Mouse (Mus musculus) heart, postnatal 0 days (tissue): ENCODE results near the gene Actrt3. TPM values are rescaled to one million over a fixed set of nuclear protein-coding genes. Genes with fewer than 3 reads are reported as not detected.

Source experiments
- ATAC-seq: fragments of 200-750 bp; cut with Nextera tagmentation; 2 replicates; pipeline ENCODE4 v1.8.0; 2017; ENCODE audit warnings: low read depth, moderate number of reproducible peaks, moderate library complexity; ENCODE audit not compliant: insufficient read depth
- DNase-seq: peaks from one replicate; pipeline ENCODE4 v3.0.0-alpha.2; 2016; ENCODE audit warnings: low spot score
- H3K27ac ChIP-seq: fragments of 300-500 bp; sonication (generic); 2 replicates; pipeline ENCODE4 v1.5.1; 2014; ENCODE audit warnings: low read depth, mild to moderate bottlenecking
- H3K27me3 ChIP-seq: fragments of 300-500 bp; sonication (generic); 2 replicates; pipeline ENCODE4 v1.6.1; 2014; ENCODE audit warnings: low read length, mixed read lengths; ENCODE audit not compliant: control insufficient read depth, insufficient read depth
- H3K36me3 ChIP-seq: fragments of 300-500 bp; sonication (generic); replicated peaks from 2 replicates; pipeline ENCODE4 v1.6.1; 2014; ENCODE audit warnings: low read length, mixed read lengths; ENCODE audit not compliant: control insufficient read depth, insufficient read depth
- H3K4me1 ChIP-seq: fragments of 300-500 bp; sonication (generic); 2 replicates; pipeline ENCODE4 v1.6.1; 2014; ENCODE audit warnings: antibody characterized with exemption; ENCODE audit not compliant: control insufficient read depth, insufficient read depth
- H3K4me2 ChIP-seq: fragments of 300-500 bp; sonication (generic); 2 replicates; pipeline ENCODE4 v1.6.1; 2014; ENCODE audit warnings: low read depth, mild to moderate bottlenecking, low read length, moderate library complexity
- H3K4me3 ChIP-seq: fragments of 300-500 bp; sonication (generic); 2 replicates; pipeline ENCODE4 v1.5.1; 2014; ENCODE audit warnings: low read depth, low read length
- H3K9ac ChIP-seq: fragments of 300-500 bp; sonication (generic); replicated peaks from 2 replicates; pipeline ENCODE4 v1.6.1; 2014; ENCODE audit warnings: low read depth, low read length, mixed read lengths
- H3K9me3 ChIP-seq: fragments of 300-500 bp; sonication (generic); replicated peaks from 2 replicates; pipeline ENCODE4 v1.6.1; 2016; ENCODE audit warnings: low read length; ENCODE audit not compliant: control insufficient read depth
- CTCF ChIP-seq: IDR thresholded peaks from 2 replicates; pipeline ENCODE4 v1.5.1; 2016; ENCODE audit warnings: antibody characterized with exemption, control low read depth, low read depth
- EP300 ChIP-seq: IDR thresholded peaks from 2 replicates; pipeline ENCODE4 v1.6.1; 2016; ENCODE audit warnings: antibody characterized with exemption, low read depth
- WGBS: fragments of 180-500 bp; shearing (Covaris S2); extraction: QIAGEN DNeasy Blood & Tissue Kit; methylation state at CpG from one replicate; pipeline ENCODE4 v1.1.7; 2014; 5-methylcytosine and 5-hydroxymethylcytosine counted together
- polyA plus RNA-seq: library from polyadenylated mRNA; unstranded; fragments of >200 nt; fragmentation: Nextera tagmentation; extraction: Ambion mirVana; gene quantifications from 2 replicates; pipeline ENCODE4 v1.2.1, GENCODE M21; 2015
- total RNA-seq: library from RNA; depleted of rRNA; stranded (reverse); fragments of >200 nt; gene quantifications from 2 replicates; pipeline ENCODE4 v1.2.3, GENCODE M21; 2014; ENCODE audit warnings: low replicate concordance; rRNA removed

Gene Actrt3
- total and polyA plus RNA-seq, 2 experiments from 2014 or later, result not detected

DNA sequence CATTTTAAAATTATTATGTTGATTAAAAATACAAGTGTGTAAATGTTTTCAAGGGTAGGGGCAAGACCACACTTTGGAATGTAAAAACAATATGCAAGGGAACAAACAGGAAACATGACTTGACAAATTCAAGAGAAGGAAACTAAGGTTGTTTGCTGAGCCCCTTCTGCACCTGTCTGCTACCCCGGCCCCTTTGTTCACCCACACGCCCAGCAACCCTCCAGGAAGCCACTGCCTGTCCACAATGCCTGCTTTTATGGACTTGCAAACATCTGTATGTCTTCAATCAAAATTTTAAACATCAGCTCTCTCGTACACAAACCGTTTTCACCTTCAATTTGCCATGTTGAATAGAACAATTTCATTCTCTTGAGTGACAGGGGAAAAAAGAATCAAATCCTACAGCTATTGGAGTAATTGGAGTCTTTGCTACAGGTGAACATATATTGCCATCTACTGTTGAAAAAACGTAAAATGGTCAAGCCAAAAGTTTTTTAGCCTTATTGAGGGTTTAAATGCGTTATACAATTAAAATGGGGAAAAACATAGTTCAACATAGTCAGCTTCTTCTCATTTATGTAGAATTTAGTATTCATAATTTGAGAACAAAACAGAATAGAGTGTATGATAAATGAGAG is 38.9 kb downstream of the Actrt3 start:
- ATAC-seq (no peak), DNase-seq (peak; percentile 21)
- Histone ChIP-seq H3K9ac (no peak overlapping the region), H3K36me3 (no peaks in the 10 kb centered on the region), H3K27me3 (no peaks in the 10 kb centered on the region), H3K9me3 (no peaks in the 10 kb centered on the region), H3K27ac (no peak overlapping the region), H3K4me3 (no peak overlapping the region), H3K4me2 (no peak overlapping the region), H3K4me1 (no peaks in the 10 kb centered on the region)
- 45% methylated on average over 6 of the region's 6 CpGs for WGBS
- TF ChIP-seq CTCF (peak; percentile 48), EP300 (no peak)

GRCm38 (mm10) chr3:30553741-30554140 is 46.0 kb downstream of the Actrt3 start:
- TF ChIP-seq CTCF (no peak), EP300 (no peak)
- H3K4me3 ChIP-seq, result no peak overlapping the region
- no peak overlapping the region for H3K4me2 ChIP-seq
- ATAC-seq (no peak), DNase-seq (no peak)
- 66% methylated on average over 6 of the region's 6 CpGs for whole genome bisulfite sequencing
- no peaks in the 10 kb centered on the region for H3K27me3 ChIP-seq
- no peaks in the 10 kb centered on the region for H3K36me3 ChIP-seq
- no peaks in the 10 kb centered on the region for H3K4me1 ChIP-seq
- no peak overlapping the region for H3K9ac ChIP-seq
- H3K9me3 ChIP-seq, result no peaks in the 10 kb centered on the region
- no peak overlapping the region for H3K27ac ChIP-seq

DNA sequence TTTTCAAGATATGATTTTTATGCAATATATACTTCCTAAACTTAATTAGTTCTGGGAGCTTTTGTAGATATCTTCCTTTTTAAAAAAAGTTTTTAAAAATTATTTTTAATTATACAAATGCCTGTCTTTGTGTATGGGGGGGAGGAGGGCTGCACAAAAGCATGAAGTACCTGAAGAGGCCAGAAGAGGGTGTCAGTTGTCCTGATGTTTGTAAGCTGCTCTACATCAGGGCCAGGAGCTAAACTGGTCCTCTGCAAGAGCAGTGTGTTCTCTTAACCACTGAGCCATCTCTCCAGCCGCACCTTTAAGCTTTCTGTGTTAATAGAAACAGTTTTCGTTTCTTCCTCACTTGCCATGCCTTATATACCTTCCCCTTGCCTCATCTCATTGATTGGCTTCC is 49.5 kb downstream of the Actrt3 start:
- H3K36me3 ChIP-seq, result no peaks in the 10 kb centered on the region
- DNase-seq (no peak), ATAC-seq (no peak)
- H3K9me3 ChIP-seq, result no peaks in the 10 kb centered on the region
- H3K4me3 ChIP-seq, result no peak overlapping the region
- 56% methylated on average over 2 of the region's 2 CpGs for WGBS
- H3K27me3 ChIP-seq, result no peaks in the 10 kb centered on the region
- H3K4me1 ChIP-seq, result peaks cover 13% of the 10 kb centered on the region
- no peak overlapping the region for H3K9ac ChIP-seq
- H3K4me2 ChIP-seq, result no peak overlapping the region
- H3K27ac ChIP-seq, result no peak overlapping the region
- TF ChIP-seq EP300, result no peak
- TF ChIP-seq CTCF, result peak; percentile 28

DNA sequence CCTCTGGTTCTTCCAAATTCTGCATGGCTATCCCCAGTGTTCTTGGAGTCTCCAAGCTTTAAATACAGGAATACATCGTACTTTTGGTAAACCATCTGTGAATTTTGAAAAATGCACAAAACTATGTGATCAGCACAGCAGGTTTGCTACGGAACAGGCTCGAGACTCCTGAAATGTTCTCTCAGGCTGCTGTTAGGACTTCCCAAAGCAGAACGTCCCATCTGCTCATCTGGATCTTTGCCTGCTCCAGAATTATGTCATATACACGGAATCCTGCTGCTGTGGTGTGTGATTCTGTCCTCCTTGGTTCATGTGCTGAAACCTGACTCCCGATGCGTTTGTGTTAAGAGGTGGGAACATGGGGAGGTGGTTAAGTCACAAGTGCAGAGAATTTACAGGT is 50.8 kb downstream of the Actrt3 start:
- no peak for ATAC-seq
- no peak for TF ChIP-seq CTCF
- TF ChIP-seq EP300, result no peak

DNA sequence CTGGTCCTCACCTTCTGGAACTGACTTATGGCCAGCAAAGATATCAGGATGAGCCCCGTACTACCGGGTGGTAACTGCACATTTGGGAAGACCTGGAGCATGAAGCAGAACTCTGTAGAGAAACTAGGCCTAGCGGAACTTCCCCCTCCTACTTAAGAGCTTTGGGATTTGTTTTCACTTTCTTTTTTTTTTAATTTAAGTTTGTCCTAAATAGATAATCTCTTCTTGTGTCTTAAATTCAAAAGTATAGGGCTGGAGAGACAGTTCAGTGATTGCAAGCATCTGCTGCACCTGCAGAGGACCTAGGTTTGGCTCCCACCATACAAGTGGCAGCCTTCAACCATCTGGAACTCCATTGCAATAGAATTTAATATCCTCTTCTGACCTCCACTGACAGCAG is 51.8 kb downstream of the Actrt3 start, which contains the start of gene Mecom:
Gene Mecom (minus strand): TSS at position 101 of the 400 bp plus-strand sequence.
- TF ChIP-seq EP300, result no peak
- TF ChIP-seq CTCF, result no peak
- Histone ChIP-seq H3K4me1 (peaks cover 13% of the 10 kb centered on the region), H3K27me3 (no peaks in the 10 kb centered on the region), H3K4me2 (peak within 1 kb of the TSS; percentile 62), H3K9ac (no peak within 1 kb of the TSS), H3K27ac (peak within 1 kb of the TSS; percentile 74), H3K9me3 (no peaks in the 10 kb centered on the region), H3K4me3 (peak within 1 kb of the TSS; percentile 29), H3K36me3 (no peaks in the 10 kb centered on the region)
- WGBS, result 76% methylated on average over 3 of the region's 3 CpGs
- ATAC-seq (no peak), DNase-seq (no peak)

More for the DNA sequence above, 50.8 kb downstream of the Actrt3 start:
- Histone ChIP-seq H3K36me3 (no peaks in the 10 kb centered on the region), H3K4me1 (peaks cover 13% of the 10 kb centered on the region), H3K27me3 (no peaks in the 10 kb centered on the region), H3K9ac (no peak overlapping the region), H3K4me2 (no peak overlapping the region), H3K27ac (no peak overlapping the region), H3K9me3 (no peaks in the 10 kb centered on the region), H3K4me3 (no peak overlapping the region)
- no peak for DNase-seq
- 60% methylated on average over 7 of the region's 7 CpGs for WGBS

Other genes with a start within 250 kb of the Actrt3 start
- gene Mecom, start 51.9 kb downstream of the Actrt3 start, total RNA-seq, result 18.9 and 29.6 TPM in 2 replicates
- 8.4 and 8.5 TPM in 2 replicates for gene Mecom, start 51.9 kb downstream of the Actrt3 start, polyA plus RNA-seq
- gene Mynn, start 2.1 kb upstream of the Actrt3 start, total RNA-seq, result 14.9 and 18.3 TPM in 2 replicates
- 15.1 and 17.2 TPM in 2 replicates for gene Mynn, start 2.1 kb upstream of the Actrt3 start, polyA plus RNA-seq
- not detected in 2 replicates for gene Lrriq4, start 44.6 kb upstream of the Actrt3 start, total RNA-seq
- not detected in 2 replicates for gene Lrriq4, start 44.6 kb upstream of the Actrt3 start, polyA plus RNA-seq
- not detected in 2 replicates for gene Lrrc34, start 47.9 kb upstream of the Actrt3 start, total RNA-seq
- gene Lrrc34, start 47.9 kb upstream of the Actrt3 start, polyA plus RNA-seq, result 0.18 and 0.45 TPM in 2 replicates
- 0.99 and 1.6 TPM in 2 replicates for gene Lrrc31, start 99.9 kb upstream of the Actrt3 start, total RNA-seq
- gene Lrrc31, start 99.9 kb upstream of the Actrt3 start, polyA plus RNA-seq, result 0.14 and 0.19 TPM in 2 replicates
- gene Samd7, start 146.4 kb upstream of the Actrt3 start, total RNA-seq, result not detected in 2 replicates
- not detected in 2 replicates for gene Samd7, start 146.4 kb upstream of the Actrt3 start, polyA plus RNA-seq
- gene Sec62, start 192.9 kb upstream of the Actrt3 start, total RNA-seq, result 17.7 and 27.7 TPM in 2 replicates
- gene Sec62, start 192.9 kb upstream of the Actrt3 start, polyA plus RNA-seq, result 76.0 and 79.1 TPM in 2 replicates